Mouse (Mus musculus) CH12.LX (cell line): ENCODE data around the gene Myo10. TPM values are rescaled to one million over a fixed set of nuclear protein-coding genes. Genes with fewer than 3 reads are reported as not detected.

ENCODE experiments used
- DNase-seq: peaks from one replicate; pipeline ENCODE4 v3.0.0-alpha.2; 2013; ENCODE audit errors: extremely low read depth
- H3K27ac ChIP-seq: 2 replicates; pipeline ENCODE4 v1.5.1; 2012; ENCODE audit warnings: low read depth, mild to moderate bottlenecking, control low read depth, moderate library complexity; ENCODE audit not compliant: insufficient read depth
- H3K27me3 ChIP-seq: replicated peaks from 2 replicates; pipeline ENCODE3; 2012; ENCODE audit warnings: inconsistent platforms
- H3K36me3 ChIP-seq, 2 experiments: replicated peaks in 1 of 2; 2 replicates each; pipeline versions ENCODE3 to v1.6.1; 2012; ENCODE audit warnings: inconsistent platforms in 1 of 2, low read length in 1 of 2, mild to moderate bottlenecking in 1 of 2, mixed read lengths in 1 of 2, moderate library complexity in 1 of 2; ENCODE audit not compliant: control insufficient read depth in 1 of 2, insufficient read depth in 1 of 2
- H3K4me1 ChIP-seq, 2 experiments: 2 replicates each; pipeline ENCODE4 v1.6.1; 2012; ENCODE audit warnings: inconsistent platforms in 1 of 2, moderate library complexity in 1 of 2; ENCODE audit not compliant: insufficient read depth in 2 of 2, control insufficient read depth in 1 of 2
- H3K4me2 ChIP-seq: 2 replicates; pipeline ENCODE4 v1.6.1; 2012; ENCODE audit warnings: low read depth, mild to moderate bottlenecking, control low read depth; ENCODE audit not compliant: poor library complexity, insufficient read depth, severe bottlenecking
- H3K4me3 ChIP-seq, 3 experiments: fragments of 150-350 bp in 1 of 3; sonication (generic) in 1 of 3; replicated peaks in 1 of 3; 2 replicates each; pipeline versions ENCODE3 to v1.5.1; 2011 to 2012; ENCODE audit warnings: low read depth in 2 of 3, low read length in 2 of 3, mild to moderate bottlenecking in 2 of 3, moderate library complexity in 2 of 3, control low read depth in 1 of 3, improper control_type of control experiment in 1 of 3, inconsistent platforms in 1 of 3, mixed read lengths in 1 of 3; ENCODE audit not compliant: poor library complexity in 1 of 3
- H3K79me2 ChIP-seq: replicated peaks from 2 replicates; pipeline ENCODE4 v1.6.1; 2012; ENCODE audit warnings: mild to moderate bottlenecking, moderate library complexity; ENCODE audit not compliant: control insufficient read depth, poor library complexity, insufficient read depth, severe bottlenecking; ENCODE audit errors: extremely low read depth
- H3K9ac ChIP-seq: 2 replicates; pipeline ENCODE4 v1.6.1; 2012; ENCODE audit warnings: low read depth, mild to moderate bottlenecking, control low read depth, moderate library complexity; ENCODE audit not compliant: insufficient read depth
- H3K9me3 ChIP-seq: replicated peaks from 2 replicates; pipeline ENCODE3; 2012; ENCODE audit warnings: low read length, inconsistent platforms, mixed read lengths
- BHLHE40 ChIP-seq: IDR thresholded peaks from 2 replicates; pipeline ENCODE4 v1.6.1; 2011; ENCODE audit warnings: mild to moderate bottlenecking, low read depth, low read length, improper control_type of control experiment
- CHD1 ChIP-seq: IDR thresholded peaks from 2 replicates; pipeline ENCODE4 v1.6.1; 2012; ENCODE audit warnings: low read depth, low read length, improper control_type of control experiment, inconsistent platforms
- CHD2 ChIP-seq: IDR thresholded peaks from 2 replicates; pipeline ENCODE4 v1.6.1; 2011; ENCODE audit warnings: low read length, improper control_type of control experiment
- CTCF ChIP-seq, 2 experiments: IDR thresholded peaks in 1 of 2; conservative IDR thresholded peaks in 1 of 2; 2 replicates each; pipeline ENCODE4 v1.5.1; 2011 to 2012; ENCODE audit warnings: low read depth in 2 of 2, low read length in 2 of 2, improper control_type of control experiment in 1 of 2, inconsistent platforms in 1 of 2, mild to moderate bottlenecking in 1 of 2, moderate library complexity in 1 of 2
- E2F4 ChIP-seq: IDR thresholded peaks from 2 replicates; pipeline ENCODE4 v1.6.1; 2011; ENCODE audit warnings: low read depth, low read length, improper control_type of control experiment; ENCODE audit not compliant: insufficient replicate concordance
- ELF1 ChIP-seq: IDR thresholded peaks from 2 replicates; pipeline ENCODE4 v1.6.1; 2014; ENCODE audit warnings: low read depth, mild to moderate bottlenecking, inconsistent platforms, low read length, improper control_type of control experiment
- EP300 ChIP-seq: IDR thresholded peaks from 2 replicates; pipeline ENCODE4 v1.6.1; 2011; ENCODE audit warnings: low read length, improper control_type of control experiment
- ETS1 ChIP-seq: conservative IDR thresholded peaks from 2 replicates; pipeline ENCODE4 v1.6.1; 2012; ENCODE audit warnings: low read depth, mild to moderate bottlenecking, inconsistent platforms, low read length, improper control_type of control experiment, moderate library complexity
- GABPA ChIP-seq: IDR thresholded peaks from 2 replicates; pipeline ENCODE4 v1.6.1; 2012; ENCODE audit warnings: low read depth, low read length, improper control_type of control experiment, inconsistent platforms; ENCODE audit not compliant: insufficient replicate concordance
- HCFC1 ChIP-seq: IDR thresholded peaks from 2 replicates; pipeline ENCODE4 v1.6.1; 2012; ENCODE audit warnings: low read depth, mild to moderate bottlenecking, inconsistent platforms, low read length, improper control_type of control experiment
- IRF4 ChIP-seq: IDR thresholded peaks from 2 replicates; pipeline ENCODE4 v1.6.1; 2014; ENCODE audit warnings: low read depth, mild to moderate bottlenecking, inconsistent platforms, low read length, improper control_type of control experiment
- JUN ChIP-seq: IDR thresholded peaks from 2 replicates; pipeline ENCODE4 v1.6.1; 2011; ENCODE audit warnings: low read depth, mild to moderate bottlenecking, low read length, improper control_type of control experiment, moderate library complexity; ENCODE audit not compliant: insufficient read depth
- JUND ChIP-seq: conservative IDR thresholded peaks from 2 replicates; pipeline ENCODE4 v1.6.1; 2011; ENCODE audit warnings: low read depth, low read length, improper control_type of control experiment
- KAT2A ChIP-seq: IDR thresholded peaks from 2 replicates; pipeline ENCODE4 v1.6.1; 2012; ENCODE audit warnings: low read length, improper control_type of control experiment, inconsistent platforms; ENCODE audit not compliant: insufficient replicate concordance
- MAFK ChIP-seq: IDR thresholded peaks from 2 replicates; pipeline ENCODE4 v1.6.1; 2011; ENCODE audit warnings: low read length, improper control_type of control experiment; ENCODE audit not compliant: insufficient replicate concordance
- MAX ChIP-seq: IDR thresholded peaks from 2 replicates; pipeline ENCODE4 v1.6.1; 2011; ENCODE audit warnings: low read length, improper control_type of control experiment
- MAZ ChIP-seq: IDR thresholded peaks from 2 replicates; pipeline ENCODE4 v1.6.1; 2012; ENCODE audit warnings: low read depth, mild to moderate bottlenecking, inconsistent platforms, low read length, improper control_type of control experiment, moderate library complexity
- MEF2A ChIP-seq: IDR thresholded peaks from 2 replicates; pipeline ENCODE4 v1.6.1; 2014; ENCODE audit warnings: low read depth, mild to moderate bottlenecking, inconsistent platforms, low read length, improper control_type of control experiment, borderline replicate concordance
- MXI1 ChIP-seq: IDR thresholded peaks from 2 replicates; pipeline ENCODE4 v1.6.1; 2011; ENCODE audit warnings: mild to moderate bottlenecking, low read depth, low read length, improper control_type of control experiment
- MYC ChIP-seq: IDR thresholded peaks from 2 replicates; pipeline ENCODE4 v1.6.1; 2011; ENCODE audit warnings: low read depth, mild to moderate bottlenecking, improper control_type of control experiment, low read length
- NELFE ChIP-seq: IDR thresholded peaks from 2 replicates; pipeline ENCODE4 v1.6.1; 2011; ENCODE audit warnings: low read depth, low read length, improper control_type of control experiment
- NRF1 ChIP-seq: IDR thresholded peaks from 2 replicates; pipeline ENCODE4 v1.6.1; 2014; ENCODE audit warnings: low read depth, mild to moderate bottlenecking, inconsistent platforms, low read length, improper control_type of control experiment, moderate library complexity
- PAX5 ChIP-seq: IDR thresholded peaks from 2 replicates; pipeline ENCODE4 v1.6.1; 2012; ENCODE audit warnings: low read length, inconsistent platforms, mixed read lengths
- POLR2A ChIP-seq: IDR thresholded peaks from 2 replicates; pipeline ENCODE4 v1.6.1; 2011; ENCODE audit warnings: low read depth, mild to moderate bottlenecking, improper control_type of control experiment, low read length
- POLR2AphosphoS2 ChIP-seq: IDR thresholded peaks from 2 replicates; pipeline ENCODE4 v1.6.1; 2011; ENCODE audit warnings: low read depth, low read length, improper control_type of control experiment
- RAD21 ChIP-seq: IDR thresholded peaks from 2 replicates; pipeline ENCODE4 v1.6.1; 2011; ENCODE audit warnings: low read depth, mild to moderate bottlenecking, low read length, improper control_type of control experiment, moderate library complexity
- RCOR1 ChIP-seq: conservative IDR thresholded peaks from 2 replicates; pipeline ENCODE4 v1.6.1; 2012; ENCODE audit warnings: low read depth, mild to moderate bottlenecking, inconsistent platforms, low read length, improper control_type of control experiment
- SIN3A ChIP-seq: IDR thresholded peaks from 2 replicates; pipeline ENCODE4 v1.6.1; 2012; ENCODE audit warnings: low read length, improper control_type of control experiment, inconsistent platforms
- SMC3 ChIP-seq: IDR thresholded peaks from 2 replicates; pipeline ENCODE4 v1.6.1; 2011; ENCODE audit warnings: low read depth, low read length, improper control_type of control experiment
- TBP ChIP-seq: conservative IDR thresholded peaks from 2 replicates; pipeline ENCODE4 v1.6.1; 2011; ENCODE audit warnings: low read depth, low read length, improper control_type of control experiment
- TCF12 ChIP-seq: IDR thresholded peaks from 2 replicates; pipeline ENCODE4 v1.6.1; 2014; ENCODE audit warnings: low read depth, mild to moderate bottlenecking, inconsistent platforms, low read length, improper control_type of control experiment
- UBTF ChIP-seq: IDR thresholded peaks from 2 replicates; pipeline ENCODE4 v1.6.1; 2012; ENCODE audit warnings: low read depth, mild to moderate bottlenecking, inconsistent platforms, low read length, improper control_type of control experiment, moderate library complexity
- USF1 ChIP-seq: IDR thresholded peaks from 2 replicates; pipeline ENCODE4 v1.6.1; 2014; ENCODE audit warnings: low read depth, mild to moderate bottlenecking, inconsistent platforms, low read length, improper control_type of control experiment
- USF2 ChIP-seq: conservative IDR thresholded peaks from 2 replicates; pipeline ENCODE4 v1.6.1; 2011; ENCODE audit warnings: low read depth, low read length, improper control_type of control experiment
- ZC3H11A ChIP-seq: IDR thresholded peaks from 2 replicates; pipeline ENCODE4 v1.6.1; 2012; ENCODE audit warnings: low read depth, mild to moderate bottlenecking, inconsistent platforms, low read length, improper control_type of control experiment
- ZKSCAN1 ChIP-seq: IDR thresholded peaks from 2 replicates; pipeline ENCODE4 v1.6.1; 2012; ENCODE audit warnings: low read depth, inconsistent platforms, low read length, improper control_type of control experiment, borderline replicate concordance
- ZMIZ1 ChIP-seq: IDR thresholded peaks from 2 replicates; pipeline ENCODE4 v1.6.1; 2012; ENCODE audit warnings: low read depth, mild to moderate bottlenecking, inconsistent platforms, low read length, improper control_type of control experiment
- ZNF384 ChIP-seq: IDR thresholded peaks from 2 replicates; pipeline ENCODE4 v1.6.1; 2012; ENCODE audit warnings: low read depth, low read length, improper control_type of control experiment, inconsistent platforms
- dilution Hi-C: fragments of 300-500 bp; cut with MboI; formaldehyde crosslinking; loops from 2 replicates; pipeline ENCODE4 v1.14.3; 2020; ENCODE audit warnings: low sequenced_read_pairs; ENCODE audit not compliant: extremely low pct_unique_long_range_greater_than_20kb, extremely low pct_ligation_motif_present
- in situ Hi-C: fragments of 300-500 bp; cut with MboI; formaldehyde crosslinking; loops from 3 replicates; pipeline ENCODE4 v1.14.3; 2019; ENCODE audit warnings: low sequenced_read_pairs, low pct_ligation_motif_present, low pct_unique_long_range_greater_than_20kb, mixed read lengths
- polyA plus RNA-seq: library from polyadenylated mRNA; unstranded; fragments of >175 nt; gene quantifications from 2 replicates; pipeline ENCODE4 v1.2.1, GENCODE M21; 2012; ENCODE audit warnings: low read depth; ENCODE audit not compliant: insufficient read length
- total RNA-seq, 2 experiments: library from RNA; depleted of rRNA; stranded (reverse); fragments of 300-350 nt in 1 of 2; fragments of >200 nt in 1 of 2; gene quantifications; 2 replicates each; pipeline ENCODE4 v1.2.3; 2012 to 2014

Gene Myo10
- total and polyA plus RNA-seq, 3 experiments: 6.4 to 13.6 (median 8.6) TPM

GRCm38 (mm10) chr15:25805336-25806110 lies 183.2 kb downstream of the Myo10 start:
- TF ChIP-seq IRF4: peak; percentile 72; the same call in 1 of the 2 replicates
- TF ChIP-seq NRF1: peak; percentile 20; the same call in 1 of the 2 replicates
- TF ChIP-seq POLR2AphosphoS2: no peak; the same call in 1 of the 2 replicates
- TF ChIP-seq EP300: peak; percentile 48; the same call in 1 of the 2 replicates
- TF ChIP-seq ZMIZ1: peak; percentile 74
- no peak for TF ChIP-seq E2F4
- peak; percentile 83 for TF ChIP-seq SIN3A
- TF ChIP-seq MEF2A: peak; percentile 80; the same call in 1 of the 2 replicates
- TF ChIP-seq SMC3: peak; percentile 98
- no peak for TF ChIP-seq GABPA
- TF ChIP-seq PAX5: no peak
- TF ChIP-seq ZKSCAN1: no peak
- TF ChIP-seq BHLHE40: peak; percentile 76
- peak; percentile 96 to 98 for TF ChIP-seq CTCF (conservative IDR thresholded peaks at IDR 0.05 in 1 of 2, IDR thresholded peaks at IDR 0.05 in 1 of 2; ENCODE audit: low read depth in 2 of 2, low read length in 2 of 2)
- peak; percentile 54; the same call in 1 of the 2 replicates for TF ChIP-seq TBP
- no peak for TF ChIP-seq JUN
- peak; percentile 92 for TF ChIP-seq MYC
- no peak; the same call in none of the 2 replicates for TF ChIP-seq ELF1
- TF ChIP-seq ZC3H11A: peak; percentile 80
- TF ChIP-seq MAZ: peak; percentile 56
- peak; percentile 57 for TF ChIP-seq HCFC1
- peak; percentile 8; the same call in 1 of the 2 replicates for TF ChIP-seq ZNF384
- TF ChIP-seq ETS1: peak; percentile 68
- TF ChIP-seq CHD1: no peak; the same call in 1 of the 2 replicates
- TF ChIP-seq CHD2: no peak
- TF ChIP-seq MXI1: no peak; the same call in none of the 2 replicates
- TF ChIP-seq POLR2A: no peak; the same call in 1 of the 2 replicates
- peak; percentile 100 for TF ChIP-seq RAD21
- TF ChIP-seq USF2: no peak
- TF ChIP-seq JUND: peak; percentile 71
- TF ChIP-seq TCF12: peak; percentile 32; the same call in 1 of the 2 replicates
- TF ChIP-seq USF1: no peak
- TF ChIP-seq MAFK: no peak
- TF ChIP-seq NELFE: peak; percentile 70
- peak; percentile 41; the same call in 1 of the 2 replicates for TF ChIP-seq RCOR1
- no peak for TF ChIP-seq KAT2A
- peak; percentile 86 for TF ChIP-seq MAX
- TF ChIP-seq UBTF: no peak
- peak; percentile 98 for DNase-seq
- Histone ChIP-seq H3K4me1 (peaks cover 14 to 30% of the 10 kb centered on the region in 2 experiments), H3K4me2 (peak overlapping the region; percentile 52; the same call in 1 of the 2 replicates), H3K36me3 (peaks cover 33 to 74% of the 10 kb centered on the region in 2 experiments), H3K9me3 (no peaks in the 10 kb centered on the region), H3K27me3 (no peaks in the 10 kb centered on the region), H3K4me3 (peak overlapping the region; percentile 63 to 85 (median 84)), H3K9ac (peak overlapping the region; percentile 78), H3K27ac (peak overlapping the region; percentile 94), H3K79me2 (peaks cover 15% of the 10 kb centered on the region)
- dilution Hi-C loops: no loop called here
- in situ Hi-C loops: loop anchor here (5.0 kb wide), 2 partner anchors 152 to 522 kb away; no protein-coding TSS in a partner anchor
